Mouse (Mus musculus) spleen, adult 2 months (tissue): ENCODE measurements around the gene Tmem210.

ENCODE experiments used
- CTCF ChIP-seq: fragments of 200-500 bp; IDR thresholded peaks from 2 replicates; pipeline ENCODE4 v1.5.1; 2011; ENCODE audit warnings: mild to moderate bottlenecking, inconsistent platforms; ENCODE audit not compliant: insufficient read depth, insufficient read length, insufficient replicate concordance; ENCODE audit errors: extremely low read depth
- POLR2A ChIP-seq: fragments of 200-500 bp; IDR thresholded peaks from 2 replicates; pipeline ENCODE4 v1.6.1; 2011; ENCODE audit warnings: low read depth, low read length, inconsistent platforms

GRCm38 (mm10) chr2:25292054-25292544 lies 4.2 kb downstream of the Tmem210 start:
- TF ChIP-seq POLR2A (no peak), CTCF (no peak)
